Mouse (Mus musculus): ENCODE data around the gene Adprhl1. TPM values are rescaled to one million over a fixed set of nuclear protein-coding genes. Genes with fewer than 3 reads are reported as not detected.

Gene Adprhl1
- polyA plus RNA-seq, 1 experiment = not detected

DNA sequence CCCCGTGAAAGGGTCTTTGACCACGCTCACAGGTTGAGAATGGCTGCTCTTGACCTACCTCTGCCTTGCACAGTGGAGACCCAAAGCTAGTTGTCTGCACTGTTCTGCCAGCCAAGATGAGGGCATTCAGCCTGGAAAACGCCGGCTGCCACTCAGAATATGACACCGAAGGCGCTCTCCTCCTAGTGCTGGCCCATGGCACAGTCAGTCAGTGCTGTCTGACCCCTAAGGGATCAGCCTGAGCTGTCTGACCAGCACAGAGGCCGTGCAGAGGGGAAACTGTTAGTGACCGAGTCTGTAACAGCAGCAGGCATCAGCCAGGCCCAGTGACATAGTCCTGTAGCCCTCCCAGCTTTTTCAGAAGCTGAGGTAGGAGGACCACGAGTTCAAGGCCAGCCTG is 66.7 kb downstream of the Adprhl1 start:
- TF ChIP-seq CTCF (IDR thresholded peaks at IDR 0.05; ENCODE audit: extremely low read depth, insufficient read length, insufficient replicate concordance, low read depth, low read length) (no peak), POLR2A (IDR thresholded peaks at IDR 0.05; ENCODE audit: low read depth, low read length) (no peak)
- no peak overlapping the region for H3K27ac ChIP-seq (ENCODE audit: insufficient read depth, low read depth, low read length)
- no peaks in the 10 kb centered on the region for H3K27me3 ChIP-seq (ENCODE audit: control insufficient read depth, insufficient read depth, low read length)
- no peaks in the 10 kb centered on the region for H3K4me1 ChIP-seq (ENCODE audit: control insufficient read depth, insufficient read depth, insufficient read length, low read length)
- peaks cover 64% of the 10 kb centered on the region for H3K36me3 ChIP-seq (ENCODE audit: control insufficient read depth, insufficient read depth, low read length)
- WGBS = 81% methylated on average over 9 of the region's 9 CpGs
- no peak overlapping the region for H3K4me3 ChIP-seq (ENCODE audit: low read depth, low read length)

GRCm38 (mm10) chr8:13186819-13187218 is 67.1 kb downstream of the Adprhl1 start:
- H3K27ac ChIP-seq (ENCODE audit: insufficient read depth, low read depth, low read length) = no peak overlapping the region
- 76% methylated on average over 8 of the region's 8 CpGs for WGBS
- no peaks in the 10 kb centered on the region for H3K4me1 ChIP-seq (ENCODE audit: control insufficient read depth, insufficient read depth, insufficient read length, low read length)
- peaks cover 62% of the 10 kb centered on the region for H3K36me3 ChIP-seq (ENCODE audit: control insufficient read depth, insufficient read depth, low read length)
- no peak for TF ChIP-seq POLR2A (IDR thresholded peaks at IDR 0.05; ENCODE audit: low read depth, low read length)
- no peak for TF ChIP-seq CTCF (IDR thresholded peaks at IDR 0.05; ENCODE audit: extremely low read depth, insufficient read length, insufficient replicate concordance, low read depth, low read length)
- no peaks in the 10 kb centered on the region for H3K27me3 ChIP-seq (ENCODE audit: control insufficient read depth, insufficient read depth, low read length)
- no peak overlapping the region for H3K4me3 ChIP-seq (ENCODE audit: low read depth, low read length)

- peaks cover 47% of the 10 kb centered on the region for H3K36me3 ChIP-seq (ENCODE audit: control insufficient read depth, insufficient read depth, low read length)
- TF ChIP-seq POLR2A (IDR thresholded peaks at IDR 0.05; ENCODE audit: low read depth, low read length) = no peak
- no peak for TF ChIP-seq CTCF (IDR thresholded peaks at IDR 0.05; ENCODE audit: extremely low read depth, insufficient read length, insufficient replicate concordance, low read depth, low read length)
- WGBS = 57% methylated on average over 2 of the region's 2 CpGs
- no peak overlapping the region for H3K27ac ChIP-seq (ENCODE audit: insufficient read depth, low read depth, low read length)
- H3K27me3 ChIP-seq (ENCODE audit: control insufficient read depth, insufficient read depth, low read length) = no peaks in the 10 kb centered on the region
- no peaks in the 10 kb centered on the region for H3K4me1 ChIP-seq (ENCODE audit: control insufficient read depth, insufficient read depth, insufficient read length, low read length)
- no peak overlapping the region for H3K4me3 ChIP-seq (ENCODE audit: low read depth, low read length)
Observed at GRCm38 (mm10) chr8:13181691-13181976, 72.3 kb downstream of the Adprhl1 start.

DNA sequence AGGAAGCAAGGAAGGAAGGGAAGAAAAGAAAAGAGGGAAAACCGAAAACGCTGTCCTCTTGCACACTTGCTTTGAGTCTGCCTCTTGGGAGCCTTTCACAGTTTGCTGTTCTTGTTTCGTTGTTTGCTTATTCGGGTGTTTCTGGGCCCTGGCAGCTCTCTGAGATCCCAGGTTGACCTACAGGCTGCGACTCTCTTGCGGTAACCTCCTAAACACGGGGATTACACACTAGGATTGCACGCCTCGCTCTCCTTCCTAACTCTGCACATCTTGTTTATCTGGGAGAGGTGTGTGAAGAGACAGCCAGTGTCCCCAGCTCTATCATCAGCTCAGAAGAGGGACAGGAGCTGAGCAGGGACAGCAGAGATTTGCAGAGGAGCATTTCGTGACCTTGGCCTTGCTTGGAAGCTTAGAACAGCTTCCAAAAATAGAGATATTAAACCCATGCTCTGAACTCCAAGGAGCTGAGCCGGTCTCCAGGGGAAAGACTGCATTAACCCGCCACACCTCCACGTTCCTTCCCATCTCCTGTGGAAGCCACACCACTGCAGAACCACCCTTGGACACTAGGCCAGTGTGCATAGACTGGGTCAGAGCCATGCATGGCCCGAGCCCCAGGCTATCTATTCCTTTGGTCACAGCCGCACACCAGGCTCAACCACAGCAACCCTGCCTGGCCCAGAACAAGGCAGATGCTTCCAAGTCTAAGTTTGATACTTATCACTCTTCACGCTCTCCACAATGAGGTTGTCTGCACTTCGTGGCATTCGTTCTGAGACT is 72.9 kb downstream of the Adprhl1 start:
- no peaks in the 10 kb centered on the region for H3K27me3 ChIP-seq (ENCODE audit: control insufficient read depth, insufficient read depth, low read length)
- no peak overlapping the region for H3K4me3 ChIP-seq (ENCODE audit: low read depth, low read length)
- H3K27ac ChIP-seq (ENCODE audit: insufficient read depth, low read depth, low read length) = no peak overlapping the region
- no peak for TF ChIP-seq CTCF (IDR thresholded peaks at IDR 0.05; ENCODE audit: extremely low read depth, insufficient read length, insufficient replicate concordance, low read depth, low read length)
- no peak for TF ChIP-seq POLR2A (IDR thresholded peaks at IDR 0.05; ENCODE audit: low read depth, low read length)
- no peaks in the 10 kb centered on the region for H3K4me1 ChIP-seq (ENCODE audit: control insufficient read depth, insufficient read depth, insufficient read length, low read length)
- peaks cover 47% of the 10 kb centered on the region for H3K36me3 ChIP-seq (ENCODE audit: control insufficient read depth, insufficient read depth, low read length)
- WGBS = 79% methylated on average over 18 of the region's 18 CpGs

DNA sequence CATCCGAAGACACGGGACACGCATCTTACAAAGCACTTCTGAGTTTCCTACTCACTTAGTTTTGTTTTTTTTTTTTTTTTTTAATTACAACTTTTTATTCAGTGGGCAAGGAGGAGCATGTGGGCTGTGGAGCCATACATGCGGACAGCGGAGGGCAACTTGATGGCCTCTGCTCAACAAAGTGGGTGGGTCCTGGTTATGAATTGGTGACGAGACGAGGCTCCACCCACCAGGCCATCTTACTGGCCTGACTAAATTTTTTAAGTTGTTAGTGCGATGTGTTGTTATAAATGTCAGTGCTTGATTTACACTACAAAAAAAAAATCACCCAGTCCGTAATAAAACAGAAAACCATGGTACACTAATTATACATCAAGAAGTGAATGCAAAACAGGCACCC is 73.6 kb downstream of the Adprhl1 start:
- 78% methylated on average over 9 of the region's 9 CpGs for WGBS
- TF ChIP-seq CTCF (IDR thresholded peaks at IDR 0.05; ENCODE audit: extremely low read depth, insufficient read length, insufficient replicate concordance, low read depth, low read length) = no peak
- no peak for TF ChIP-seq POLR2A (IDR thresholded peaks at IDR 0.05; ENCODE audit: low read depth, low read length)
- Histone ChIP-seq H3K4me1 (ENCODE audit: control insufficient read depth, insufficient read depth, insufficient read length, low read length) (no peaks in the 10 kb centered on the region), H3K36me3 (ENCODE audit: control insufficient read depth, insufficient read depth, low read length) (peaks cover 53% of the 10 kb centered on the region), H3K27ac (ENCODE audit: insufficient read depth, low read depth, low read length) (no peak overlapping the region), H3K27me3 (ENCODE audit: control insufficient read depth, insufficient read depth, low read length) (no peaks in the 10 kb centered on the region), H3K4me3 (ENCODE audit: low read depth, low read length) (no peak overlapping the region)

GRCm38 (mm10) chr8:13179948-13180347 is 74.0 kb downstream of the Adprhl1 start:
- H3K27me3 ChIP-seq (ENCODE audit: control insufficient read depth, insufficient read depth, low read length) = no peaks in the 10 kb centered on the region
- no peaks in the 10 kb centered on the region for H3K4me1 ChIP-seq (ENCODE audit: control insufficient read depth, insufficient read depth, insufficient read length, low read length)
- WGBS = 81% methylated on average over 7 of the region's 7 CpGs
- peaks cover 53% of the 10 kb centered on the region for H3K36me3 ChIP-seq (ENCODE audit: control insufficient read depth, insufficient read depth, low read length)
- no peak for TF ChIP-seq POLR2A (IDR thresholded peaks at IDR 0.05; ENCODE audit: low read depth, low read length)
- TF ChIP-seq CTCF (IDR thresholded peaks at IDR 0.05; ENCODE audit: extremely low read depth, insufficient read length, insufficient replicate concordance, low read depth, low read length) = no peak
- H3K4me3 ChIP-seq (ENCODE audit: low read depth, low read length) = no peak overlapping the region
- no peak overlapping the region for H3K27ac ChIP-seq (ENCODE audit: insufficient read depth, low read depth, low read length)

DNA sequence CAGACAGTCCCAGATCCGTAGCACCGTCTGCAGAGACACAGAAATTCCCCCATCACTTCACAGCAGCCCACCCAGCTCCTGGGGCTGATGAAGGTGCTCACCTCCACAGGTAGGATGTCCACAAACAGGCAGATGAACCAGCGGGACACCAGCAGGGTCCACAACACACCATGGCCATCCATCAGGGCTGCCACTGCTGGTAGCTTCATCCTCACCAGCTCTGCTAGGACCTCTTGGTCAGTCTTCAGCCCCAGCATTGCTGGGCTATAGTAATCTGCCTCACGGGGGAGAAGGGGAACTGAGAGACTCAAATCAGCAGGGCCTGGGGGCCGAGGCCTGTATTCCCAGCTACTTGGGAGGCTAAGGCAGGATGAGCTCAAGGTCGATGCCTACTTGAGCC is 74.5 kb downstream of the Adprhl1 start:
- Histone ChIP-seq H3K4me3 (ENCODE audit: low read depth, low read length) (no peak overlapping the region), H3K4me1 (ENCODE audit: control insufficient read depth, insufficient read depth, insufficient read length, low read length) (no peaks in the 10 kb centered on the region), H3K36me3 (ENCODE audit: control insufficient read depth, insufficient read depth, low read length) (peaks cover 52% of the 10 kb centered on the region), H3K27ac (ENCODE audit: insufficient read depth, low read depth, low read length) (no peak overlapping the region), H3K27me3 (ENCODE audit: control insufficient read depth, insufficient read depth, low read length) (no peaks in the 10 kb centered on the region)
- TF ChIP-seq CTCF (IDR thresholded peaks at IDR 0.05; ENCODE audit: extremely low read depth, insufficient read length, insufficient replicate concordance, low read depth, low read length) (no peak), POLR2A (IDR thresholded peaks at IDR 0.05; ENCODE audit: low read depth, low read length) (no peak)
- WGBS = 85% methylated on average over 6 of the region's 6 CpGs
